Mouse (Mus musculus) olfactory bulb, adult 2 months (tissue): Measurements from ENCODE around the gene Psph.

Experiments used
- CTCF ChIP-seq: fragments of 200-500 bp; IDR thresholded peaks from 2 replicates; pipeline ENCODE4 v1.5.1; 2012; ENCODE audit warnings: low read depth, mild to moderate bottlenecking, low read length, moderate library complexity; ENCODE audit not compliant: insufficient read depth
- POLR2A ChIP-seq: fragments of 200-500 bp; IDR thresholded peaks from 2 replicates; pipeline ENCODE4 v1.6.1; 2012; ENCODE audit warnings: mild to moderate bottlenecking, low read depth, low read length, moderate library complexity; ENCODE audit not compliant: insufficient read depth

DNA sequence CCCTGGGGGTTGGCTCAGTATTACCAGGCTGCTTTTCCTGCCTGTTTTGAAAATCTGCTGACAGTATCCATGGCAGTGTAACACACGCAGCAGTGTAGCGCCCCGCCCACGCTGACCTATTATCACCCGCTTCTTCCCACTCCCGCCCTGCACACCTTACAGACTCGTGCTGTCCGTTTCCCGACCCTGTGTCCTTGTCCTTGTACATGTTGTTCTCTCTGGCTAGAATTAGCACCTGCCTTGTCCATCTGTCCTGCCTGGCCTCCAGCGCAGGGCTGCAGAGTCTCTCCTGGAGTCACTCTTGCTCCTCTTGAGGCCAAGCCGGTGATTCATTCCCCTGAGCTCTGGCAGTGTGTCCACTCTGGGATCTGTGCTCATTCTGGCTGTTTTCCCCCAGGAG, 56.9 kb downstream of the Psph start:
- TF ChIP-seq CTCF (no peak), POLR2A (no peak)
